Mouse (Mus musculus) stomach, postnatal 0 days (tissue): ENCODE results near the gene Gm45140.

Source experiments
- CTCF ChIP-seq: IDR thresholded peaks from 2 replicates; pipeline ENCODE4 v1.5.1; 2016; ENCODE audit warnings: antibody characterized with exemption, low read depth, mild to moderate bottlenecking, moderate library complexity
- EP300 ChIP-seq: optimal IDR thresholded peaks from 2 replicates; pipeline ENCODE3; 2016; ENCODE audit warnings: antibody characterized with exemption

- TF ChIP-seq CTCF (no peak), EP300 (no peak)
These were observed 39.2 kb downstream of the Gm45140 start for GRCm38 (mm10) chr6:87796251-87796880.
